In genomic region chr14:103376765-103377164, GRCm38 (mm10) we compare ENCODE assay signal across 17 mouse cellular contexts.
"Had no signal": no experiment of that assay in that cellular context is flagged by ENCODE, and none has a peak within 500 bp of the region (broad histone marks: within the 10 kb centered on the region; RNA-seq: fewer than 3 reads in every experiment).

No protein-coding gene starts in this region.

- ATAC-seq: liver, embryonic 12.5 days; midbrain, embryonic 16.5 days had no signal

- H3K4me3 ChIP-seq: liver, embryonic 12.5 days; midbrain, embryonic 10.5 days; midbrain, embryonic 12.5 days; neural tube, embryonic 12.5 days; stomach, embryonic 15.5 days had no signal

- DNase-seq: lung, adult 18-20 months; lung, embryonic 14.5 days; lung, postnatal 10 days; midbrain, embryonic 14.5 days; retina, postnatal 1 day; right cerebral cortex, postnatal 14 days; thymus, adult 2 months; thymus, postnatal 25 days; thymus, postnatal 4 days had no signal

- H3K27ac ChIP-seq: liver, embryonic 12.5 days; liver, embryonic 14.5 days; midbrain, embryonic 10.5 days; midbrain, embryonic 12.5 days; neural tube, embryonic 12.5 days; stomach, embryonic 15.5 days; stomach, postnatal 0 days had no signal
